Mouse (Mus musculus) stomach, embryonic 14.5 days (tissue): ENCODE results near the gene Mms19. TPM values are rescaled to one million over a fixed set of nuclear protein-coding genes. Genes with fewer than 3 reads are reported as not detected.

ENCODE experiments used
- ATAC-seq: fragments of 200-750 bp; cut with Nextera tagmentation; 2 replicates; pipeline ENCODE4 v1.8.0; 2017; ENCODE audit warnings: low read depth, moderate TSS enrichment; ENCODE audit not compliant: insufficient number of reproducible peaks, insufficient read depth, low FRiP score
- H3K27ac ChIP-seq: fragments of 300-500 bp; sonication (generic); 2 replicates; pipeline ENCODE4 v1.5.1; 2014; ENCODE audit warnings: mild to moderate bottlenecking, low read length, moderate library complexity, mixed read lengths
- H3K27me3 ChIP-seq: fragments of 300-500 bp; sonication (generic); 2 replicates; pipeline ENCODE4 v1.6.1; 2014; ENCODE audit warnings: low read length, control low read depth, mixed read lengths; ENCODE audit not compliant: control insufficient read depth, insufficient read depth
- H3K36me3 ChIP-seq: fragments of 300-500 bp; sonication (generic); 2 replicates; pipeline ENCODE4 v1.6.1; 2014; ENCODE audit warnings: mild to moderate bottlenecking, control low read depth, low read length, moderate library complexity, mixed read lengths; ENCODE audit not compliant: control insufficient read depth, insufficient read depth
- H3K4me1 ChIP-seq: fragments of 300-500 bp; sonication (generic); 2 replicates; pipeline ENCODE4 v1.6.1; 2014; ENCODE audit warnings: low read length, control low read depth, mixed read lengths; ENCODE audit not compliant: control insufficient read depth, insufficient read depth
- H3K4me2 ChIP-seq: fragments of 300-500 bp; sonication (generic); replicated peaks from 2 replicates; pipeline ENCODE4 v1.6.1; 2014; ENCODE audit warnings: low read depth, low read length, control low read depth
- H3K4me3 ChIP-seq: fragments of 300-500 bp; sonication (generic); 2 replicates; pipeline ENCODE4 v1.5.1; 2014; ENCODE audit warnings: low read depth, low read length, control low read depth
- H3K9ac ChIP-seq: fragments of 300-500 bp; sonication (generic); replicated peaks from 2 replicates; pipeline ENCODE4 v1.6.1; 2014; ENCODE audit warnings: low read depth, mild to moderate bottlenecking, control low read depth, low read length, moderate library complexity, mixed read lengths
- H3K9me3 ChIP-seq: fragments of 300-500 bp; sonication (generic); 2 replicates; pipeline ENCODE4 v1.6.1; 2016; ENCODE audit warnings: low read depth, low read length, control low read depth; ENCODE audit not compliant: control insufficient read depth
- WGBS: fragments of 180-500 bp; shearing (Covaris S2); extraction: QIAGEN DNeasy Blood & Tissue Kit; methylation state at CpG from one replicate; pipeline ENCODE4 v1.1.7; 2014; 5-methylcytosine and 5-hydroxymethylcytosine counted together
- polyA plus RNA-seq: library from polyadenylated mRNA; unstranded; fragments of >200 nt; fragmentation: Nextera tagmentation; extraction: Ambion mirVana; gene quantifications from 2 replicates; pipeline ENCODE4 v1.2.1, GENCODE M21; 2014

Mms19 gene
- polyA plus RNA-seq, 1 experiment from 2014 or later: 37.6 TPM

DNA sequence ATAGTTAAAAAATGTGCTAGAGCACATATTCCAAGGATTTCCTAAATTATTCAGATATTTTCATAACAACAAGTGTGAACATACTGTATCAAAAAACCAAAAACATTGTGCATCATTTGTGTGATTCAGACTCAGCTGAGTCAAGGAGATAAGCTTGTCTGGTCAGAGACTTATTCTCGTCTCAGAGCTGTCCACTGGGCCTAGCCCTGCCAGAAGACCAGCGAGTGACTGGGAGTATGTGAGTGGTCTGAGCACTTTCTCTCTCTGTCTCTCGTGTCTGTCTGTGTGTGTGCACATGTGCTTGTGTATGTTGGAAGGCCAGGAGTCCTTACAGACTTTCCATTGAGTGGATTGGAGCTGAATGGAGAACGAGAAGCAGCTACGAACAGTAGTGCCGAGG, 34.0 kb upstream of the Mms19 start:
- Histone ChIP-seq H3K27me3 (no peaks in the 10 kb centered on the region), H3K4me1 (peaks cover 18% of the 10 kb centered on the region), H3K4me2 (no peak overlapping the region), H3K4me3 (no peak overlapping the region), H3K9ac (no peak overlapping the region), H3K9me3 (no peaks in the 10 kb centered on the region), H3K36me3 (no peaks in the 10 kb centered on the region), H3K27ac (no peak overlapping the region)
- ATAC-seq: no peak
- 83% methylated on average over 6 of the region's 6 CpGs for WGBS

DNA sequence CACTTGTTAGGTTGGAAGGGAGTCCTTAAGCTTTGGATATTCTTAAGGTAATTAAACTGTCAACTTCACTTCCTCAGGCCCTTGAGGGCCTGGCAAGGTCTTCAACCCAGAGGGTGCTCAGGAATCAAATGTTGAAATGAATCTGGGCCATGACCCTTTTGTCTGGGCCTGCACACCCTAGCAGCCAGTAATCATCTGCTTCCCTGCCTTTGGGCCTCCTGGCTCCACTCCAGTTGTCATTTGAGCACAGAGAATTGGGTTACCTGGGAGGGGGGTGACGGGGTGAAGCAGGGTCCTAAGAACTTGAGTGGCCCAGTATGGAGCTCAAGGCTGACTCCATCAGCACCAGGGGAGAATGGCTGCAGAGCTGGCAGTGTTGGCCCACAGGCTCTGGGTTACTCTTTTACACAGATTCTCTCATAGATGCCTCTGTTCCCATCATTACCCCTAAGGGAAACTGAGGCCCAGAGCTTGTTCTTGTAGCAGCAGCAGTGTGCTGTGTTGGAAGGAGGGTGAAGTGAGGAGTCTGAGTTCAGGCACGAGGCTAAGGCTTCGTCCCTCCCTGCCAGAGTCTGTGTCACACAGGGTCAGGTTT, 33.4 kb upstream of the Mms19 start:
- WGBS: 81% methylated on average over 3 of the region's 3 CpGs
- H3K9me3 ChIP-seq: no peaks in the 10 kb centered on the region
- no peak overlapping the region for H3K4me2 ChIP-seq
- H3K36me3 ChIP-seq: no peaks in the 10 kb centered on the region
- ATAC-seq: 0 out of 2 replicates have a peak, but pooled peaks have one; percentile 34
- peaks cover 18% of the 10 kb centered on the region for H3K4me1 ChIP-seq
- no peak overlapping the region for H3K9ac ChIP-seq
- H3K4me3 ChIP-seq: no peak overlapping the region
- H3K27ac ChIP-seq: no peak overlapping the region
- no peaks in the 10 kb centered on the region for H3K27me3 ChIP-seq

DNA sequence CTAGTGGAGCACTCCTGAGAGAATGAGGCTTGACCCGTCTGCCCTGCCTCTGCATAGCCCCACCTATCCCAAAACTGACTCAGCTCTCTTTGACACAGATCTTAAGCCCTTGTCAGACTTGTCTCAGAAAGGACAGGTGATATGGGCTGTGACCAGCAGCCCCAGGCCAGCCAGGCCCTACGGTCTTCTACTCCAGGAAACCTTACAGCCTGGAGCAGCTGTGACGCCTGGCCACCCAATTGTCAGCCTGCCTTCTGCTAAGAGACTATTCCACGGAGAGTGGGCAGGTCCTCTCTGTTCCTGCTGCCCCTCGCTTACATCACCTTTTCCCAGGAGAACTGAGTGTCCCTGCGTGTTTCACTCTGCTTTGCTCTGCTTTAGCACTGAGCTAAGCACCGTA, 30.2 kb upstream of the Mms19 start:
- Histone ChIP-seq H3K4me1 (no peaks in the 10 kb centered on the region; the same call in 1 of the 2 replicates), H3K4me3 (no peak overlapping the region), H3K27me3 (no peaks in the 10 kb centered on the region), H3K9ac (no peak overlapping the region), H3K36me3 (no peaks in the 10 kb centered on the region), H3K4me2 (no peak overlapping the region), H3K9me3 (no peaks in the 10 kb centered on the region), H3K27ac (no peak overlapping the region)
- 78% methylated on average over 7 of the region's 7 CpGs for WGBS
- ATAC-seq: no peak

DNA sequence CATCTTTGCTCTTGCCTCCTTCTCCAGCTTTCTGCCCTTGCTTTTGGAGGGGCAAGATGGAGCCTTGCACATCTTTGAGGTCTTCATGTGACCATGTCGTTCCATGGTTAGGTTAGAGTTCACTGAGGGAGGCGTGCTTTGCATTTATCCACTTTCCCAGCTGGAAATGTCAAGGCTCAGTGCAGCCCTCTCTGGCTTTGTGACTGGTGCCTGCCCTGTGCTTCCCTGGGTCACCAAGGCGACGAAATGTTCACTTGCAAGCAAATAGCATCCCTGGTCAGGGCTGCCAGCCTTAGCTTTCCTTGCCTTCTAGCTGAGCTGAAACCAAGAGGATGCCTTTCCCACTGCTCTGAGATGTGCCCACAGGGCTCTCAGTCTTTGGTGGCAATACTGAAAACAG, 29.5 kb upstream of the Mms19 start:
- Histone ChIP-seq H3K4me1 (peaks cover 4% of the 10 kb centered on the region; the same call in 1 of the 2 replicates), H3K27ac (no peak overlapping the region), H3K4me3 (no peak overlapping the region), H3K27me3 (no peaks in the 10 kb centered on the region), H3K9me3 (no peaks in the 10 kb centered on the region), H3K36me3 (no peaks in the 10 kb centered on the region), H3K9ac (no peak overlapping the region), H3K4me2 (no peak overlapping the region)
- 75% methylated on average over 4 of the region's 4 CpGs for WGBS
- ATAC-seq: no peak

DNA sequence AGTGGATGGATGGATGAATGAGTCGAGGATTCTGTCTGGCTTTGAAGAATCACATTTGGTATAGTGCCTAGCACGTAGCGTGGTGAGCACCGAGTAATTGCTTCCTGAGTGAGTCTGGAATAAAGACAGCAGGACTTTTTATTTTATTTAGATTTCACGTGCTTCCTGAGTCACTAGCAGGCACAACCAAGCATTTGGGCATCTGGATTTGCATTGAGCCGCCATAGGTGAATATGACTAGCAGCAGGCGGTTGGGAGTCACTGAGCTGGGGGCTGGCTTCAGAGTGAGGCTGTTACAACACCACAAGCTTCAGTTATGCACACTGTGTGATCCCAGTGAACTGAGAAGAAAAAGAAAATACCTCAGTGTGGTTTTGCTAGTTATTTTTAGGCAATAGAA, 28.1 kb upstream of the Mms19 start:
- no peak for ATAC-seq
- Histone ChIP-seq H3K27me3 (no peaks in the 10 kb centered on the region), H3K4me3 (no peak overlapping the region), H3K9ac (no peak overlapping the region), H3K9me3 (no peaks in the 10 kb centered on the region), H3K4me1 (peaks cover 4% of the 10 kb centered on the region; the same call in 1 of the 2 replicates), H3K4me2 (no peak overlapping the region), H3K27ac (no peak overlapping the region), H3K36me3 (no peaks in the 10 kb centered on the region)
- 28% methylated on average over 7 of the region's 7 CpGs for WGBS

DNA sequence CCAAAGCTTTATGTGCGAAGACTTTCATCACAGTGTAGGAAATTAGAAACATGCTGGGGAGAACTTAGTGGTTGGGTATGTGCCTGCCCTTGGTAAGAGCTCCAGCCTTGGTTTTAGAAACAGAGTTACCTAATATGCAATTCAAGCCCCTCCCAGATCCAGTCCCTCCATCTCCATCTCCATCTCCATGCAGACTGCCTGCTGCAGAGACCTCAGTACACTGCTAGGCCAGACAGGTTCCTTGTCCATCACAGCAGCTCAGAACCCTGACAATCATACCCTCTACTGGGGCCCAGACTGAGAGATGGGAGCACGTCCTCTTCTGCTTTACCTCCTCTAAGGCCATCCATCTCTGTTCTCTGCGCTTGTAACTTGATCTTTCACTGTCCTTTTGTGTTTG, 27.6 kb upstream of the Mms19 start:
- 57% methylated on average over 3 of the region's 3 CpGs for WGBS

DNA sequence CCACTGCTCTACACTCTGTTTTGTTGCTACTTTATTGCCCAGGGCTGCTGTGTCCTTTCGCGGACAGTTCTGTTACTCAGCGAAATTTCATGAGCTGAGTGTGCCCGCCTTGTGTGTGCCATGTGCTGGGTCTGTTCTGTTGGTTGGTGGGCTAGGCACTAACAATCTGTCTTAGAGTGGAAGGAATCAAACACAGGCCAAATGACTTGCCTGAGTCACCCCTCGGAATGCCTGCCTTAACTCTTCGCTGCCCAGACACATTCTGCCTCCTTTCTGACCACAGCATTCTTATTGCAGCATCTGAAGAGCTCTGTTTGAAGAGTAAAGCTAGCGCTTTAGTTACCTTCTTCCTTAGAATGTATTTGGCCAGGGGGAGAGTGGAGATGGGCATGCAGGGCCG, 25.6 kb upstream of the Mms19 start:
- 54% methylated on average over 8 of the region's 8 CpGs for WGBS
- Histone ChIP-seq H3K27me3 (no peaks in the 10 kb centered on the region), H3K4me3 (no peak overlapping the region), H3K9me3 (no peaks in the 10 kb centered on the region), H3K9ac (no peak overlapping the region), H3K4me2 (no peak overlapping the region), H3K36me3 (no peaks in the 10 kb centered on the region), H3K4me1 (peaks cover 7% of the 10 kb centered on the region; the same call in 1 of the 2 replicates), H3K27ac (no peak overlapping the region)
- no peak for ATAC-seq

More for the DNA sequence above, 27.6 kb upstream of the Mms19 start:
- H3K4me1 ChIP-seq: peaks cover 4% of the 10 kb centered on the region; the same call in 1 of the 2 replicates
- H3K4me2 ChIP-seq: no peak overlapping the region
- no peak overlapping the region for H3K27ac ChIP-seq
- H3K9ac ChIP-seq: no peak overlapping the region
- no peak overlapping the region for H3K4me3 ChIP-seq
- H3K9me3 ChIP-seq: no peaks in the 10 kb centered on the region
- H3K27me3 ChIP-seq: no peaks in the 10 kb centered on the region
- ATAC-seq: no peak
- H3K36me3 ChIP-seq: no peaks in the 10 kb centered on the region

DNA sequence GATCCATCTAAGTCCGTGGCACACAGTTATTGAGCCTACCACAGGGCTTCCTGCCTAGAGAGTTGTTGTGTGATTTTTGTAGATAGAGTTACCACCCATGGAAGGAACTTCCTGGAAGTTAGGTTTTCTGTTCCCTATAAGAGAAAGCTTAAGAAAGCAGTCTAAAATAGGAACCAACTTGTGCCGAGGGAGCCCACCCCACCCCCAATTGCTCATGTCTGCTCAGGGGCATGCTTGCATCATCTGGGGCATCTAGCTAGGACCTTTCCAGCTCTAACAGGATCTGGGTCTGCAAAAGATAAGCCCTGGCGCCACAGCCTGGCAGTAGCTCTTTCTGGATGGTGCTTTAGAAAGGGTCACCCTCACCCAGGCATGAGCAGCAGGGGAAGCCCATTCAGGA, 24.7 kb upstream of the Mms19 start:
- no peaks in the 10 kb centered on the region for H3K36me3 ChIP-seq
- H3K4me2 ChIP-seq: no peak overlapping the region
- H3K4me3 ChIP-seq: no peak overlapping the region
- H3K27me3 ChIP-seq: no peaks in the 10 kb centered on the region
- peaks cover 16% of the 10 kb centered on the region for H3K4me1 ChIP-seq
- no peak for ATAC-seq
- H3K9me3 ChIP-seq: no peaks in the 10 kb centered on the region
- WGBS: 73% methylated on average over 3 of the region's 3 CpGs
- no peak overlapping the region for H3K27ac ChIP-seq
- H3K9ac ChIP-seq: no peak overlapping the region

DNA sequence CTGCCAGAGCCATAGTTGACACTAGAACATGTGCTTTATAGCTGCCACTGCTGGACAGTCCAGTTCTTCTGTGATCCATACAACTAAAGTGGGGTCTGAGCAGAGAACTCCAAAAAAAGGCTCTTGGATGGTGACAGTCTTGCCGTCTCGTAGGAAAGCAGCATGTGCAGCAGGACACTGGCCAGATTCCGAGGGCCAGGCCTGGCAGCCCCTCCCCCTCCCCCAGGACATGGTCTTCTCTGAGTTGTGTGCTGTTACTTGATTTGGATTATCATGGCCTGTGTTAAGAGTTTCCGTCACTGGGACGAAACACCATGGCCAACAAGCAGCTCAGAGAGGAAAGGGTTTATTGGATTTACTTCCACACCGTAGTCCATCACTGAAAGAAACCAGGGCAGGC, 23.3 kb upstream of the Mms19 start:
- H3K27me3 ChIP-seq: no peaks in the 10 kb centered on the region
- H3K4me3 ChIP-seq: no peak overlapping the region
- peaks cover 25% of the 10 kb centered on the region for H3K4me1 ChIP-seq
- no peaks in the 10 kb centered on the region for H3K36me3 ChIP-seq
- ATAC-seq: no peak
- H3K27ac ChIP-seq: no peak overlapping the region
- no peak overlapping the region for H3K4me2 ChIP-seq
- WGBS: 68% methylated on average over 6 of the region's 6 CpGs
- H3K9me3 ChIP-seq: no peaks in the 10 kb centered on the region
- H3K9ac ChIP-seq: no peak overlapping the region
